Mouse (Mus musculus) liver, adult (tissue): Measurements from ENCODE around the gene Vmn1r177.
"Not testable (repeated sequence)": the region's sequence is repeated elsewhere in the genome, so short reads cannot be mapped to it uniquely, and the experiment has no call there.

Experiments used
- GATA4 ChIP-seq: IDR thresholded peaks from 2 replicates; pipeline ENCODE4 v1.6.1; 2014; ENCODE audit warnings: mild to moderate bottlenecking, low read length; ENCODE audit not compliant: insufficient replicate concordance

Gene Vmn1r177

GRCm38 (mm10) chr7:23866349-23866748 lies at the start of gene Vmn1r177:
Gene Vmn1r177, minus strand, starts transcription at chr7:23866449.
- TF ChIP-seq GATA4: not testable (repeated sequence)

GRCm38 (mm10) chr7:23891709-23892108 lies 25.5 kb upstream of the Vmn1r177 start, which contains the start of gene Vmn1r178:
Gene Vmn1r178, plus strand, starts transcription at chr7:23892009.
- no peak for TF ChIP-seq GATA4

- TF ChIP-seq GATA4: not testable (repeated sequence)
Measured at GRCm38 (mm10) chr7:23837272-23837671, 29.0 kb downstream of the Vmn1r177 start, which contains the start of gene Vmn1r176. Gene Vmn1r176, minus strand, starts transcription at chr7:23837372.
